Mouse (Mus musculus) liver, adult (tissue): Measurements from ENCODE around the gene Drd3.

Experiments used
- GATA4 ChIP-seq: IDR thresholded peaks from 2 replicates; pipeline ENCODE4 v1.6.1; 2014; ENCODE audit warnings: mild to moderate bottlenecking, low read length; ENCODE audit not compliant: insufficient replicate concordance

The Drd3 gene

DNA sequence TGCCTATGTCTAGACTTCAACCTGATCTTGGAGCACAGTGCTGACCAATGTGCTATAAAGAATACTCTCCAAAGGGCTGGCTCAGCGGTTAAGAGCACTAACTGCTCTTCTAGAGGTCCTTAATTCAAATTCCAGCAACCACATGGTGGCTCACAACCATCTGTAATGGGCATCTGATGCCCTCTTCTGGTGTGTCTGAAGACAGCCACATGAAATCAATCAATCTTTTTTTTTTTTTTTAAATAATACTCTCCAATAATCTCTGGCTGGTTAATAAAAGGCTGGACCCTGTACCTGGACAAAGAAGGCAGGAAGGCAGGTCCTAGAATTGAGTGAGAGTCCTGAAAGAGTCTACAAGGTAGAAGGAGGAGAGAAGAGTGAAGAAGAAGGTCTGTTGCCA, 96.0 kb downstream of the Drd3 start:
- no peak for TF ChIP-seq GATA4

- TF ChIP-seq GATA4 = no peak
Observed at GRCm38 (mm10) chr16:43858941-43859476, 105.2 kb downstream of the Drd3 start.

DNA sequence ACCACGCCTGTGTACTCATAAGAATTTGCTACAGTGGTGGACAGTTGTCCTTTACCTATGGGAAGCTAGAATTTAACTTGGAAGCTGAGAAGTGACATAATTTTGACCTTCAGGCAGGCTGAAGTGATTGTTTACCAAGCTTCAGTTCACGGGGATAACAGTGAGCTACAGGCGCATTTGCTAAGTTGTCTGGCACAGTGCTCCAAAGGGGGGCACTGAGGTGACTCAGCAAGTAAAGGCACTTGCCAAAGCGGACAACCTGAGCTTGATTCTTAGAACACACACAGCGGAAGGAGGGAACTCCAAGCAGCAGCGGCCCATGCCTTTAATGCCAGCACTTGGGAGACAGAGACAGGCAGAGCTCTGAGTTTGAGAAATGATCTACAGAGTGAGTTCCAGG, 106.8 kb downstream of the Drd3 start:
- no peak for TF ChIP-seq GATA4

DNA sequence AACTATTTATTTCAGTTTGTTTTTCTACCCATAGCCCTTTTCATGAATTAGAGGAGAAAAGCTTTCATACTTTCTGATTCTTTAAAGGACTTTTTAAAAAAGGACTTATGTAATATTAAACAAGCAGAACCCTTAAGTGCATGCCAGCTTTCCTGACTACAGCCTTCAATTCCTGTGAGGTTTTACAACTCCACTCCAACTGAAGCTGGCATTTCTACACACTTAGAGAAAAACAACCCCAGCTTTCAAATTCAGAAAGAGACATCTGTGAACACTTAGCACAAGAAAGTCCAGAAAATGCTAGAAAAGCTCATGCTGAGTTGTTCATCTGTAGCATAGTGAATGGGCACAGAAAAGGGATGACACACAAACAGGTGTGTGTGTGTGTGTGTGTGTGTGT, 116.0 kb downstream of the Drd3 start:
- TF ChIP-seq GATA4 = no peak

DNA sequence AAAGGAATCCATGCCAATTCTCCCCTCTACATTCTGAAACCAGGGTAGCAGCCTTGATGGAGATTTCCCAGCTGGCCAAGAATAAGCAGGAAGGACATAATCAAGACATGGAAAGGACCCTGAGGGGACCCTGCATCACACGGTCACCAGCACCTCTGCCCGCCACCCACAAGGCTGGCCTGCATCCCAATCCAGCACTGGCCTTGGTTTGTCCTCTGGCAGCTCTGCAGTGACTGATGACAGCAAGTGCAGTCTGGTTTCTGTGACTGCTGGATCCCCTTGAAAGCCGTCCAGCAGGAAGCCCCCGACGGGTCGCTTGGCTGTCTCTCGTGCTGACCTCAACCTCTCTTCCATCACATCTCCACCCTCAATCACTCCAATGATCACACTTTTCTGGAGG, 117.6 kb downstream of the Drd3 start:
- TF ChIP-seq GATA4 = no peak
